Mouse (Mus musculus) heart, adult 2 months (tissue): Measurements from ENCODE around the gene Mdk. TPM values are rescaled to one million over a fixed set of nuclear protein-coding genes. Genes with fewer than 3 reads are reported as not detected.
A peak's percentile ranks its signal among the peaks of the same experiment; 100 is the strongest.

Source experiments
- DNase-seq, 2 experiments: peaks; one replicate each; pipeline ENCODE4 v3.0.0; 2021
- H3K27ac ChIP-seq: fragments of 200-600 bp; 2 replicates; pipeline ENCODE4 v1.8.1; 2022
- H3K27me3 ChIP-seq: fragments of 200-500 bp; 2 replicates; pipeline ENCODE4 v1.6.1; 2012; ENCODE audit warnings: mild to moderate bottlenecking, low read length, inconsistent platforms, mixed read lengths; ENCODE audit not compliant: control insufficient read depth, insufficient read depth
- H3K36me3 ChIP-seq: fragments of 200-500 bp; 2 replicates; pipeline ENCODE4 v1.6.1; 2012; ENCODE audit warnings: low read length, inconsistent platforms; ENCODE audit not compliant: control insufficient read depth, insufficient read depth
- H3K4me1 ChIP-seq: fragments of 200-500 bp; 2 replicates; pipeline ENCODE4 v1.6.1; 2011; ENCODE audit warnings: low read length; ENCODE audit not compliant: control insufficient read depth, insufficient read depth
- H3K4me3 ChIP-seq: fragments of 200-600 bp; 2 replicates; pipeline ENCODE4 v1.8.1; 2022
- H3K79me2 ChIP-seq: fragments of 200-500 bp; replicated peaks from 2 replicates; pipeline ENCODE4 v1.6.1; 2012; ENCODE audit warnings: mild to moderate bottlenecking, inconsistent platforms, low read length, moderate library complexity, mixed read lengths; ENCODE audit not compliant: control insufficient read depth, insufficient read depth
- H3K9ac ChIP-seq: fragments of 200-500 bp; 2 replicates; pipeline ENCODE4 v1.6.1; 2012; ENCODE audit warnings: low read depth, mild to moderate bottlenecking, control low read depth, inconsistent platforms, low read length, mixed read lengths
- CTCF ChIP-seq: fragments of 200-600 bp; IDR thresholded peaks from 2 replicates; pipeline ENCODE4 v1.8.1; 2022; ENCODE audit warnings: antibody characterized with exemption, mild to moderate bottlenecking, moderate library complexity
- EP300 ChIP-seq: fragments of 200-500 bp; IDR thresholded peaks from 2 replicates; pipeline ENCODE4 v1.6.1; 2011; ENCODE audit warnings: low read depth, low read length, control low read depth; ENCODE audit not compliant: insufficient read depth
- POLR2A ChIP-seq: fragments of 200-500 bp; IDR thresholded peaks from 2 replicates; pipeline ENCODE4 v1.6.1; 2011; ENCODE audit warnings: mild to moderate bottlenecking, low read depth, low read length, control low read depth; ENCODE audit not compliant: insufficient read depth
- WGBS: fragments of 180-500 bp; shearing (Covaris S2); methylation state at CpG from one replicate; pipeline ENCODE4 v1.1.7; 2018; 5-methylcytosine and 5-hydroxymethylcytosine counted together
- intact Hi-C: fragments of 180-260 bp; cut with DNase I; formaldehyde crosslinking; loops from one replicate; pipeline ENCODE4 v1.15.1; 2025
- polyA plus RNA-seq: library from polyadenylated mRNA; depleted of rRNA; stranded (reverse); fragments of >200 nt; gene quantifications from 2 replicates; pipeline ENCODE4 v1.2.3, GENCODE M21; 2012
- total RNA-seq, 2 experiments: library from RNA; stranded (reverse); gene quantifications; 2 replicates each; pipeline ENCODE4 v1.2.3; 2021

The Mdk gene
- total and polyA plus RNA-seq, 3 experiments = 2.5 to 4.1 (median 2.8) TPM

GRCm38 (mm10) chr2:91975581-91976541, 43.8 kb upstream of the Mdk start, which contains the start of gene Dgkz:
Dgkz (minus strand) TSS chr2:91975864.
- Histone ChIP-seq H3K9ac (peak within 1 kb of the TSS; percentile 34; the same call in 1 of the 2 replicates), H3K36me3 (no peaks in the 10 kb centered on the region)
- intact Hi-C loops = no loop called here

DNA sequence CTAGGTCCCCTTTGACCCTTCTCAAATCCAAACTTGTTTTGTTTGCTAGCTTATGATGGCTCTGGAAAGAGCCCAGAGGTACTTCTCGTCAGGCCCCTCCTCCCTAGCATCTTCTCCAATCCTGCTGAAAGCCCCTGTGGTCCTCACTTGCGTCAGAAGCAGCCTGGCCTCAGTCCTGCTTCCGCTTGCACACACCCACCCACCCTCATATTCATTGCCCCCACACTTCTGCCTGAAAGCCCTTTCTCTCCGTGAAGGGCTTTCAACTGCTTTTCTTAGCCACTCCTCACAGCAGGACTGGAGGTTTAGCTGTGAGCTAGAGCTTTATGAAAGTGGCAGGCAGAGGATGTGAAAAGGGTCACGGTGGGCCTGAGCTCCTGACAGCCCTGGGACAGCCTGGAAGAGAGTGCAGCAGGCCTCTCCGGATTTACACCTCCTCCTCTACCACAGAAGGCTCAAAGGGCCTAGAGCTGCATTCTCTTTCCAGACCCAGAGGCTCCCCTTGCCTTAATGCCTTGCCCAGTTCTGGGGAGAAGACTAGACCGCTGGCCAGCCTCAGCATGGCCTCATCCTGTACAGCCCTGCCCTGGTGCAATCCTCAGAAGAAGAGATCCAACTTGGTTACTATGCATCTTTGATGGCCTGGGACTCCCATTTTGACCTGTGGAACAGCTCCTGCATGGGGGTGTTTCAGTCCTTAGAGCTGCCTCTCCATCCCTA, 41.5 kb upstream of the Mdk start:
- TF ChIP-seq EP300 (no peak), POLR2A (no peak), CTCF (no peak)
- 86% methylated on average over 7 of the region's 7 CpGs for WGBS

More at GRCm38 (mm10) chr2:91975581-91976541, 43.8 kb upstream of the Mdk start, which contains the start of gene Dgkz:
- DNase-seq = no peak
- TF ChIP-seq POLR2A = no peak
- H3K79me2 ChIP-seq = no peaks in the 10 kb centered on the region
- 5% methylated on average over 79 of the region's 79 CpGs for WGBS
- H3K27me3 ChIP-seq = peaks cover 9% of the 10 kb centered on the region
- no peak within 1 kb of the TSS for H3K27ac ChIP-seq
- H3K4me3 ChIP-seq = peak within 1 kb of the TSS; percentile 38
- peaks cover 9% of the 10 kb centered on the region for H3K4me1 ChIP-seq

DNA sequence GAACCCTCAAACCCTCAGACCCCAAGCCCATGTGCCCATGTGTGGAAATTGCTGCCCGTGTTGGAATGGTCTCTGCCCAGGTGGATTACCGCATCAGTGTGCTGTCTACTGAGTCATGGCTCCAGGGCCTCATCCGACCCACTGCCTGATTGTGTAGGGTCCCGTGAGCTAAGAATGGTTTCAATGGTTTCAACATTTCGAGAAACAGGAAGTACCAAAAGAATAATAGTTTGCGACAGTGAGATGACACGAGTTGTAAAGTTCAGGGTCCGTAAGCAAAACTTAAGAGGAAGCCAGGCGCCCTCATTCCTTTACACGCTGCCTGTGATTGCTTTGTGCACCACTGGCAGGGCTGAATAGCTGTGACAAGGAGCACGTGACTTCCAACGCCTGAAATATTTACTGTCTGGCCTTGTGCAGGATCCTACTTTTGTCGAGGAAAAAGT, 40.0 kb upstream of the Mdk start:
- Histone ChIP-seq H3K9ac (no peak overlapping the region), H3K4me3 (no peak overlapping the region), H3K27ac (peak overlapping the region; percentile 81), H3K79me2 (no peaks in the 10 kb centered on the region), H3K36me3 (no peaks in the 10 kb centered on the region), H3K4me1 (peaks cover 16% of the 10 kb centered on the region), H3K27me3 (peaks cover 9% of the 10 kb centered on the region)
- TF ChIP-seq POLR2A (peak; percentile 25; the same call in 1 of the 2 replicates), EP300 (no peak)
- WGBS = 29% methylated on average over 13 of the region's 13 CpGs
- intact Hi-C loops = no loop called here
- peak in 1 of 2 experiments; percentile 39 for DNase-seq

More for the DNA sequence above, 41.5 kb upstream of the Mdk start:
- H3K79me2 ChIP-seq = no peaks in the 10 kb centered on the region
- no peaks in the 10 kb centered on the region for H3K36me3 ChIP-seq
- H3K9ac ChIP-seq = no peak overlapping the region
- H3K27me3 ChIP-seq = peaks cover 9% of the 10 kb centered on the region
- H3K4me3 ChIP-seq = no peak overlapping the region
- intact Hi-C loops = no loop called here
- H3K27ac ChIP-seq = no peak overlapping the region
- H3K4me1 ChIP-seq = peaks cover 10% of the 10 kb centered on the region
- no peak for DNase-seq

- Histone ChIP-seq H3K36me3 (no peaks in the 10 kb centered on the region), H3K4me1 (peaks cover 17% of the 10 kb centered on the region), H3K4me3 (peak overlapping the region; percentile 25; the same call in 1 of the 2 replicates), H3K27me3 (peaks cover 9% of the 10 kb centered on the region), H3K27ac (peak overlapping the region; percentile 81), H3K9ac (peak overlapping the region; percentile 10), H3K79me2 (no peaks in the 10 kb centered on the region)
- intact Hi-C loops = no loop called here
- 4% methylated on average over 21 of the region's 21 CpGs for WGBS
- TF ChIP-seq POLR2A = no peak
- no peak for TF ChIP-seq EP300
- no peak for TF ChIP-seq CTCF
- peak; percentile 68 to 75 for DNase-seq
Measured at GRCm38 (mm10) chr2:91971231-91972097, 39.4 kb upstream of the Mdk start.

- intact Hi-C loops = no loop called here
- no peak overlapping the region for H3K4me3 ChIP-seq
- peak; percentile 69 for DNase-seq
- H3K79me2 ChIP-seq = peaks cover 2% of the 10 kb centered on the region
- peaks cover 23% of the 10 kb centered on the region for H3K4me1 ChIP-seq
- H3K36me3 ChIP-seq = no peaks in the 10 kb centered on the region
- peak overlapping the region; percentile 44 for H3K9ac ChIP-seq
- no peaks in the 10 kb centered on the region for H3K27me3 ChIP-seq
- 39% methylated on average over 11 of the region's 11 CpGs for WGBS
- H3K27ac ChIP-seq = peak overlapping the region; percentile 87
- TF ChIP-seq POLR2A = peak; percentile 71
- peak; percentile 57; the same call in 1 of the 2 replicates for TF ChIP-seq EP300
- TF ChIP-seq CTCF = no peak
Measured at GRCm38 (mm10) chr2:91967962-91968361, 35.9 kb upstream of the Mdk start.
